Mouse (Mus musculus) heart, postnatal 0 days (tissue): ENCODE measurements around the gene Afap1.

ENCODE experiments used
- CTCF ChIP-seq: IDR thresholded peaks from 2 replicates; pipeline ENCODE4 v1.5.1; 2016; ENCODE audit warnings: antibody characterized with exemption, control low read depth, low read depth
- EP300 ChIP-seq: IDR thresholded peaks from 2 replicates; pipeline ENCODE4 v1.6.1; 2016; ENCODE audit warnings: antibody characterized with exemption, low read depth

- TF ChIP-seq CTCF (no peak), EP300 (no peak)
Measured at GRCm38 (mm10) chr5:35946841-35947240, 53.7 kb downstream of the Afap1 start.
